Mouse (Mus musculus) ES-E14 (cell line): ENCODE results near the gene Cd151.

Source experiments
- CHD2 ChIP-seq: IDR thresholded peaks from 2 replicates; pipeline ENCODE4 v1.6.1; 2014; ENCODE audit warnings: mild to moderate bottlenecking, low read depth, low read length, inconsistent platforms
- HCFC1 ChIP-seq: IDR thresholded peaks from 2 replicates; pipeline ENCODE4 v1.6.1; 2012; ENCODE audit warnings: low read length, inconsistent platforms, borderline replicate concordance; ENCODE audit not compliant: insufficient read depth
- MAFK ChIP-seq: IDR thresholded peaks from 2 replicates; pipeline ENCODE4 v1.6.1; 2014; ENCODE audit warnings: mild to moderate bottlenecking, low read depth, low read length, inconsistent platforms; ENCODE audit not compliant: insufficient read depth
- ZC3H11A ChIP-seq: IDR thresholded peaks from 2 replicates; pipeline ENCODE4 v1.6.1; 2012; ENCODE audit warnings: low read depth, mild to moderate bottlenecking, inconsistent platforms, low read length, borderline replicate concordance
- ZNF384 ChIP-seq: IDR thresholded peaks from 2 replicates; pipeline ENCODE4 v1.6.1; 2012; ENCODE audit warnings: low read depth, low read length, inconsistent platforms

DNA sequence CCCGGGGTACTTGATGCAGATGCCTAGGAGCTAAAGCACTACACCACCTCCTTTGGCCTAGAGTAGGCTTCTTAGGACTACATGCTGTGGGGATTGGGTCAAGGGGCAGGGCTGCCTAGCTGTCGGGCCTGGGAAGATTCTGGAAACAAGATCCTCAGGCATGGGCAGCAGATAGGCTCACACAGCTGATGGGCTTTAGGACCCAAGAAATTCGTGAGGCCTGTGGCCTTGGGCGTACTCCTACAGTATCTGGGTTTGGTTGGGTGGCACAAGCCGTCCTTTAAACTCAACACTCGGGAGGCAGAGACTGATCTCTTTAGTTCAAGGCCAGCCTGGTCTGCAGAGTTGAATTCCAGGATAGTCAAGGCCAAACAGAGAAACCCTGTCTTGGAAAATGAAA, 5.0 kb downstream of the Cd151 start:
- TF ChIP-seq MAFK (no peak), ZNF384 (no peak), HCFC1 (no peak), CHD2 (no peak), ZC3H11A (no peak)
